In the genomic region with DNA sequence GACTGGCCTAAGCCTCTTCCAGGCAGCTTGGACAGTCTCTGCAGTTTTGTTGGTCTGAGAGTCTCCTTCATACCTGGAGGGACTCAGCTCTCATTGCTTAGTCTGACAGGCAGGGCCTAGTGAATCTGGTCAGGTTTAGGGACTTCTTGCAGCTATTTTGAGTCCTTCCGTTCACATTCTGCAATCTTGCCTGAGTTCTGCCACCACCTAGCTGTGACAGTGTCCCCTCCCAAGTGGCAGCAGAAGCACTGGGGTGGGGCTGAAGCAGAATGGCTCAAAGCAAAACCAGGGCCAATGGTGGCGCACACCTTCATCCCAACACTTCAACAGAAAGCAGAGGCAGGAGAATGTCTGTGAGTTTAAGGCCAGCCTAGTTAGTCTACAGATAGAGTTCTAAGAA, we compare ENCODE assay signal across 15 mouse cellular contexts. TPM values are rescaled to one million over a fixed set of nuclear protein-coding genes. Genes with fewer than 3 reads are reported as not detected.
DNase-seq lines count a peak whose midpoint lies in the region; ATAC-seq and TF ChIP-seq lines count a peak whose summit lies in the region.
"Had no signal": no experiment of that assay in that cellular context is flagged by ENCODE, and none has a peak within 500 bp of the region (broad histone marks: within the 10 kb centered on the region; RNA-seq: fewer than 3 reads in every experiment).

No protein-coding gene starts in this region.

- 71% methylated on average over 2 of the region's 2 CpGs for WGBS in intestine, postnatal 0 days
- WGBS in intestine, embryonic 15.5 days, result 78% methylated on average over 2 of the region's 2 CpGs
- 60% methylated on average over 2 of the region's 2 CpGs for WGBS in liver, postnatal 0 days (ENCODE audit: insufficient replicate concordance)

- H3K79me2 ChIP-seq in MEL (ENCODE audit: control insufficient read depth, insufficient read depth, low read length, poor library complexity), result peaks cover 91% of the 10 kb centered on the region

- H3K9ac ChIP-seq in intestine, postnatal 0 days (ENCODE audit: low read depth, low read length), result no peak overlapping the region
- no peak overlapping the region for H3K9ac ChIP-seq in intestine, embryonic 15.5 days
- H3K9ac ChIP-seq in MEL (ENCODE audit: control insufficient read depth, low read depth, low read length, poor library complexity, severe bottlenecking), result peak overlapping the region; percentile 11
- no peak overlapping the region for H3K9ac ChIP-seq in liver, postnatal 0 days (replicated peaks)
- H3K9ac ChIP-seq: embryonic facial prominence, embryonic 15.5 days; neural tube, embryonic 15.5 days had no signal

- no peak overlapping the region for H3K27ac ChIP-seq in intestine, postnatal 0 days (ENCODE audit: low read depth, low read length)
- no peak overlapping the region for H3K27ac ChIP-seq in intestine, embryonic 15.5 days
- H3K27ac ChIP-seq in MEL (ENCODE audit: control insufficient read depth, low read depth, low read length), result peak overlapping the region; percentile 11; the same call in 1 of the 2 replicates
- peak overlapping the region; percentile 36; the same call in 1 of the 2 replicates for H3K27ac ChIP-seq in liver, postnatal 0 days (ENCODE audit: low read depth)
- H3K27ac ChIP-seq: embryonic facial prominence, embryonic 15.5 days; limb, embryonic 10.5 days; neural tube, embryonic 15.5 days had no signal

- H3K36me3 ChIP-seq in erythroblast, embryonic 14.5 days (ENCODE audit: control insufficient read depth), result peaks cover 3% of the 10 kb centered on the region; the same call in 1 of the 2 replicates
- no peaks in the 10 kb centered on the region for H3K36me3 ChIP-seq in intestine, postnatal 0 days (ENCODE audit: control insufficient read depth, insufficient read depth)
- H3K36me3 ChIP-seq in intestine, embryonic 15.5 days, result no peaks in the 10 kb centered on the region
- H3K36me3 ChIP-seq in MEL (ENCODE audit: control insufficient read depth in 1 of 2, insufficient read depth in 2 of 2, low read length in 2 of 2), result peaks cover 16 to 40% of the 10 kb centered on the region in 2 experiments
- no peaks in the 10 kb centered on the region for H3K36me3 ChIP-seq in liver, postnatal 0 days (replicated peaks; ENCODE audit: insufficient read depth, low read length)
- H3K36me3 ChIP-seq: embryonic facial prominence, embryonic 15.5 days; limb, embryonic 10.5 days; neural tube, embryonic 15.5 days had no signal

- peak overlapping the region; percentile 6 for H3K4me3 ChIP-seq in erythroblast, embryonic 14.5 days (replicated peaks)
- no peak overlapping the region for H3K4me3 ChIP-seq in intestine, postnatal 0 days (ENCODE audit: low read depth, low read length)
- no peak overlapping the region for H3K4me3 ChIP-seq in intestine, embryonic 15.5 days (replicated peaks)
- peak overlapping the region; percentile 10 to 77; a peak in 3 of 4 replicates for H3K4me3 ChIP-seq in MEL (ENCODE audit: control insufficient read depth in 1 of 2, insufficient read depth in 1 of 2, low read depth in 2 of 2, low read length in 2 of 2)
- H3K4me3 ChIP-seq in liver, postnatal 0 days (ENCODE audit: low read depth, low read length), result no peak overlapping the region
- H3K4me3 ChIP-seq: embryonic facial prominence, embryonic 15.5 days; limb, embryonic 10.5 days; neural tube, embryonic 15.5 days had no signal

- TF ChIP-seq POLR2A in MEL (IDR thresholded peaks at IDR 0.05; ENCODE audit: control insufficient read depth in 1 of 2, insufficient read depth in 1 of 2, low read depth in 1 of 2, low read length in 2 of 2, poor library complexity in 1 of 2), result no peak

- TF ChIP-seq EP300 in MEL (IDR thresholded peaks at IDR 0.05; ENCODE audit: low read depth in 1 of 2, low read length in 2 of 2), result no peak
- no peak for TF ChIP-seq EP300 in liver, postnatal 0 days (IDR thresholded peaks at IDR 0.05; ENCODE audit: low read depth)

- no peak for ATAC-seq in erythroblast, adult 5-6 weeks (replicated peaks; ENCODE audit: low FRiP score, poor library complexity, severe bottlenecking)
- no peak for ATAC-seq in intestine, postnatal 0 days
- no peak for ATAC-seq in intestine, embryonic 15.5 days
- ATAC-seq in liver, postnatal 0 days, result no peak
- ATAC-seq: Patski had no signal

- H3K4me1 ChIP-seq in erythroblast, embryonic 14.5 days (ENCODE audit: control insufficient read depth), result peaks cover 59% of the 10 kb centered on the region
- 0 out of 2 replicates have a peak, but pooled peaks cover 3% of the 10 kb centered on the region for H3K4me1 ChIP-seq in intestine, postnatal 0 days (replicated peaks; ENCODE audit: control insufficient read depth, insufficient read depth, low read length)
- peaks cover 17% of the 10 kb centered on the region for H3K4me1 ChIP-seq in intestine, embryonic 15.5 days (replicated peaks)
- H3K4me1 ChIP-seq in MEL (ENCODE audit: control insufficient read depth in 1 of 2, insufficient read depth in 2 of 2, low read length in 2 of 2), result peaks cover 16 to 34% of the 10 kb centered on the region in 2 experiments
- H3K4me1 ChIP-seq in liver, postnatal 0 days (ENCODE audit: insufficient read depth), result peaks cover 35% of the 10 kb centered on the region

- no peak overlapping the region for H3K4me2 ChIP-seq in intestine, postnatal 0 days (replicated peaks; ENCODE audit: low read depth)
- H3K4me2 ChIP-seq in intestine, embryonic 15.5 days (replicated peaks), result no peak overlapping the region
- H3K4me2 ChIP-seq in liver, postnatal 0 days (ENCODE audit: low read depth, low read length), result 0 out of 2 replicates have a peak overlapping the region, but pooled peaks have one; percentile 20
- H3K4me2 ChIP-seq: embryonic facial prominence, embryonic 15.5 days had no signal

- peaks cover 2% of the 10 kb centered on the region; the same call in 1 of the 2 replicates for H3K9me3 ChIP-seq in erythroblast, embryonic 14.5 days (ENCODE audit: control insufficient read depth, low read length)
- H3K9me3 ChIP-seq in intestine, postnatal 0 days (ENCODE audit: control insufficient read depth), result no peaks in the 10 kb centered on the region
- no peaks in the 10 kb centered on the region for H3K9me3 ChIP-seq in intestine, embryonic 15.5 days
- no peaks in the 10 kb centered on the region for H3K9me3 ChIP-seq in MEL (replicated peaks; ENCODE audit: insufficient read depth, low read length)
- no peaks in the 10 kb centered on the region for H3K9me3 ChIP-seq in liver, postnatal 0 days (ENCODE audit: low read length)
- H3K9me3 ChIP-seq: embryonic facial prominence, embryonic 15.5 days; limb, embryonic 10.5 days; neural tube, embryonic 15.5 days had no signal

- no peak for TF ChIP-seq RAD21 in MEL (IDR thresholded peaks at IDR 0.05; ENCODE audit: low read depth, low read length)

- DNase-seq in MEL (ENCODE audit: low read depth, low spot score), result no peak
- DNase-seq in liver, postnatal 0 days, result no peak
- DNase-seq in adrenal gland, postnatal 10 days, result no peak
- DNase-seq in lung, adult 18-20 months, result no peak
- DNase-seq: adrenal gland, adult 8-10 months; kidney, postnatal 14 days; lung, postnatal 10 days had no signal

- H3K27me3 ChIP-seq in erythroblast, embryonic 14.5 days (ENCODE audit: control insufficient read depth), result no peaks in the 10 kb centered on the region
- no peaks in the 10 kb centered on the region for H3K27me3 ChIP-seq in intestine, postnatal 0 days (replicated peaks; ENCODE audit: control insufficient read depth, insufficient read depth, low read length)
- no peaks in the 10 kb centered on the region for H3K27me3 ChIP-seq in intestine, embryonic 15.5 days (replicated peaks)
- H3K27me3 ChIP-seq in MEL (ENCODE audit: control insufficient read depth in 1 of 2, insufficient read depth in 2 of 2, low read length in 2 of 2), result no peaks in the 10 kb centered on the region
- H3K27me3 ChIP-seq in liver, postnatal 0 days (ENCODE audit: insufficient read depth, low read length), result no peaks in the 10 kb centered on the region
- H3K27me3 ChIP-seq: embryonic facial prominence, embryonic 15.5 days; neural tube, embryonic 15.5 days; Patski had no signal

- peak; percentile 31 for TF ChIP-seq CTCF in intestine, postnatal 0 days (IDR thresholded peaks at IDR 0.05; ENCODE audit: low read depth)
- TF ChIP-seq CTCF in MEL (IDR thresholded peaks at IDR 0.05 in 2 of 3, conservative IDR thresholded peaks at IDR 0.05 in 1 of 3; ENCODE audit: control insufficient read depth in 1 of 3, insufficient read depth in 1 of 3, low read depth in 2 of 3, low read length in 3 of 3, poor library complexity in 1 of 3, severe bottlenecking in 1 of 3), result no peak
- TF ChIP-seq CTCF in liver, postnatal 0 days (IDR thresholded peaks at IDR 0.05; ENCODE audit: low read depth), result no peak

TF ChIP-seq in MEL, 35 proteins besides CTCF, POLR2A, EP300 and RAD21 (continues in another document):
- no peak for TF ChIP-seq MYB (IDR thresholded peaks at IDR 0.05; ENCODE audit: low read depth, low read length)
- no peak for TF ChIP-seq SMC3 (IDR thresholded peaks at IDR 0.05; ENCODE audit: low read depth, low read length)
- no peak for TF ChIP-seq TCF12 (IDR thresholded peaks at IDR 0.05; ENCODE audit: low read depth, low read length)
- TF ChIP-seq GABPA (IDR thresholded peaks at IDR 0.05; ENCODE audit: low read depth, low read length), result no peak

RNA-seq across cellular contexts. Expression of gene Grb2, which starts 2.8 kb away (rescaled TPM):
- 3.4 and 3.8 TPM in 2 replicates for polyA plus RNA-seq in erythroblast, embryonic 14.5 days (2012)
- total RNA-seq in erythroblast, adult 5-6 weeks (2015; ENCODE audit: low replicate concordance), result 27.4 and 34.4 TPM in 2 replicates
- total RNA-seq in erythroblast, adult 5-6 weeks (2017; ENCODE audit: low replicate concordance), result 12.0 and 21.9 TPM in 2 replicates
- 60.5 and 61.3 TPM in 2 replicates for polyA plus RNA-seq in intestine, postnatal 0 days (2015; fragmentation: Nextera tagmentation; extraction: Ambion mirVana)
- 79.3 and 79.4 TPM in 2 replicates for polyA plus RNA-seq in intestine, embryonic 15.5 days (2015; fragmentation: Nextera tagmentation; extraction: Ambion mirVana)
- 75.3 and 93.2 TPM in 2 replicates for total RNA-seq in MEL (2012; rRNA removed)
- 100 to 1,000 TPM in 1 of 2 experiments, not detected in 1; 261 TPM for polyA plus RNA-seq in MEL (2012; ENCODE audit: insufficient read depth in 1 of 2, insufficient read length in 2 of 2, low read depth in 1 of 2, low replicate concordance in 2 of 2, missing spikeins in 1 of 2)
- 40.4 and 45.6 TPM in 2 replicates for polyA plus RNA-seq in liver, postnatal 0 days (2015; fragmentation: Nextera tagmentation; extraction: Ambion mirVana)
- total RNA-seq in adrenal gland, postnatal 10 days (2021), result 100 to 1,000 TPM in 1 of 2 experiments, 10 to 100 TPM in 1; 99.1 to 104 TPM

RNA-seq across cellular contexts. Expression of gene Tmem94, which starts 59.7 kb away (rescaled TPM):
- 6.1 and 6.3 TPM in 2 replicates for polyA plus RNA-seq in erythroblast, embryonic 14.5 days (2012)
- total RNA-seq in erythroblast, adult 5-6 weeks (2015; ENCODE audit: low replicate concordance), result 5.6 and 8.5 TPM in 2 replicates
- 8.7 and 13.5 TPM in 2 replicates for total RNA-seq in erythroblast, adult 5-6 weeks (2017; ENCODE audit: low replicate concordance)
- 8.2 and 8.6 TPM in 2 replicates for polyA plus RNA-seq in intestine, postnatal 0 days (2015; fragmentation: Nextera tagmentation; extraction: Ambion mirVana)
- 18.6 and 20.8 TPM in 2 replicates for polyA plus RNA-seq in intestine, embryonic 15.5 days (2015; fragmentation: Nextera tagmentation; extraction: Ambion mirVana)
- 23.2 and 26.2 TPM in 2 replicates for total RNA-seq in MEL (2012; rRNA removed)
- polyA plus RNA-seq in MEL (2012; ENCODE audit: insufficient read depth in 1 of 2, insufficient read length in 2 of 2, low read depth in 1 of 2, low replicate concordance in 2 of 2, missing spikeins in 1 of 2), result 10 to 100 TPM; 38.9 to 64.4 TPM
- 4.1 and 4.2 TPM in 2 replicates for polyA plus RNA-seq in liver, postnatal 0 days (2015; fragmentation: Nextera tagmentation; extraction: Ambion mirVana)
- total RNA-seq in adrenal gland, postnatal 10 days (2021), result 10 to 100 TPM; 62.0 to 79.6 TPM

Comparison
In these comparisons a context has a peak if more than half of its experiments do, and no peak if none do; other contexts are left out.
1. H3K4me3 ChIP-seq: peak in erythroblast, embryonic 14.5 days (single experiment) and MEL (2 of 2); none in intestine, postnatal 0 days (single experiment), intestine, embryonic 15.5 days (single experiment) and liver, postnatal 0 days (single experiment).
2. H3K27ac ChIP-seq: peak in MEL (single experiment) and liver, postnatal 0 days (single experiment); none in intestine, postnatal 0 days (single experiment) and intestine, embryonic 15.5 days (single experiment).